Mouse (Mus musculus) hematopoietic multipotent progenitor cell, adult 10-12 weeks (in vitro differentiated cells): ENCODE measurements around the gene Nqo2. TPM values are rescaled to one million over a fixed set of nuclear protein-coding genes. Genes with fewer than 3 reads are reported as not detected.

Source experiments
- polyA plus RNA-seq: library from polyadenylated mRNA; stranded (reverse); fragments of >175 nt; gene quantifications from 2 replicates; pipeline ENCODE4 v1.2.3, GENCODE M21; 2012; ENCODE audit warnings: low replicate concordance

The Nqo2 gene
- 0.81 and 1.2 TPM in 2 replicates for polyA plus RNA-seq

GRCm38 (mm10) chr13:33964206-33965046, at the start of gene Nqo2:
Nqo2 (plus strand) TSS chr13:33964687.

GRCm38 (mm10) chr13:34002058-34003006, 37.8 kb downstream of the Nqo2 start, which contains the start of the genes Ripk1 and Serpinb6a:
Ripk1 (plus strand) TSS chr13:34002363.
Serpinb6a (minus strand) TSS chr13:34002794.

GRCm38 (mm10) chr13:34037172-34038055, 72.9 kb downstream of the Nqo2 start, which contains the start of gene Bphl:
Bphl (plus strand) TSS chr13:34037597.

Other genes with a start within 250 kb of the Nqo2 start
- not detected in 2 replicates for gene Serpinb6e, start 121.3 kb upstream of the Nqo2 start, polyA plus RNA-seq
- not detected in 2 replicates for gene Serpinb6c, start 59.0 kb upstream of the Nqo2 start, polyA plus RNA-seq
- gene Ripk1, start 37.7 kb downstream of the Nqo2 start, polyA plus RNA-seq: 7.7 and 20.4 TPM in 2 replicates
- gene Serpinb6a, start 38.1 kb downstream of the Nqo2 start, polyA plus RNA-seq: 15.1 and 22.0 TPM in 2 replicates
- gene Bphl, start 72.9 kb downstream of the Nqo2 start, polyA plus RNA-seq: 8.2 and 10.2 TPM in 2 replicates
- 6.4 and 33.7 TPM in 2 replicates for gene Tubb2a, start 113.3 kb downstream of the Nqo2 start, polyA plus RNA-seq
- gene Tubb2b, start 165.8 kb downstream of the Nqo2 start, polyA plus RNA-seq: 5.4 and 8.5 TPM in 2 replicates
- gene Psmg4, start 198.3 kb downstream of the Nqo2 start, polyA plus RNA-seq: 45.7 and 63.0 TPM in 2 replicates